Mouse (Mus musculus) MEL (cell line): ENCODE data around the gene Marc2. TPM values are rescaled to one million over a fixed set of nuclear protein-coding genes. Genes with fewer than 3 reads are reported as not detected.

Source experiments
- DNase-seq: peaks from one replicate; pipeline ENCODE4 v3.0.0; 2011; ENCODE audit warnings: low read depth, low spot score
- H3K27ac ChIP-seq: 2 replicates; pipeline ENCODE4 v1.5.1; 2012; ENCODE audit warnings: low read depth, mild to moderate bottlenecking, control low read depth, low read length, moderate library complexity; ENCODE audit not compliant: control insufficient read depth
- H3K27me3 ChIP-seq, 2 experiments: fragments of 150-350 bp in 1 of 2; sonication (generic) in 1 of 2; 2 replicates each; pipeline ENCODE4 v1.6.1; 2012; ENCODE audit warnings: low read length in 2 of 2, mild to moderate bottlenecking in 2 of 2, improper control_type of control experiment in 1 of 2, moderate library complexity in 1 of 2; ENCODE audit not compliant: insufficient read depth in 2 of 2, control insufficient read depth in 1 of 2
- H3K36me3 ChIP-seq, 2 experiments: 2 replicates each; pipeline ENCODE4 v1.6.1; 2012 to 2014; ENCODE audit warnings: low read length in 2 of 2, improper control_type of control experiment in 1 of 2, inconsistent platforms in 1 of 2, mild to moderate bottlenecking in 1 of 2; ENCODE audit not compliant: insufficient read depth in 2 of 2, control insufficient read depth in 1 of 2
- H3K4me1 ChIP-seq, 2 experiments: fragments of 150-350 bp in 1 of 2; sonication (generic) in 1 of 2; 2 replicates each; pipeline ENCODE4 v1.6.1; 2012; ENCODE audit warnings: low read length in 2 of 2, improper control_type of control experiment in 1 of 2, mild to moderate bottlenecking in 1 of 2; ENCODE audit not compliant: insufficient read depth in 2 of 2, control insufficient read depth in 1 of 2
- H3K4me3 ChIP-seq, 2 experiments: fragments of 150-350 bp in 1 of 2; sonication (generic) in 1 of 2; 2 replicates each; pipeline ENCODE4 v1.5.1; 2012; ENCODE audit warnings: low read depth in 2 of 2, low read length in 2 of 2, mild to moderate bottlenecking in 2 of 2, moderate library complexity in 2 of 2, control low read depth in 1 of 2, improper control_type of control experiment in 1 of 2; ENCODE audit not compliant: control insufficient read depth in 1 of 2, insufficient read depth in 1 of 2
- H3K79me2 ChIP-seq: 2 replicates; pipeline ENCODE4 v1.6.1; 2012; ENCODE audit warnings: mild to moderate bottlenecking, low read length, moderate library complexity; ENCODE audit not compliant: control insufficient read depth, poor library complexity, insufficient read depth
- H3K9ac ChIP-seq: 2 replicates; pipeline ENCODE4 v1.6.1; 2012; ENCODE audit warnings: low read depth, mild to moderate bottlenecking, control low read depth, low read length, moderate library complexity; ENCODE audit not compliant: control insufficient read depth, poor library complexity, severe bottlenecking
- H3K9me3 ChIP-seq: fragments of 150-350 bp; sonication (generic); replicated peaks from 2 replicates; pipeline ENCODE4 v1.6.1; 2012; ENCODE audit warnings: mild to moderate bottlenecking, low read length, improper control_type of control experiment, moderate library complexity; ENCODE audit not compliant: insufficient read depth
- BHLHE40 ChIP-seq: IDR thresholded peaks from 2 replicates; pipeline ENCODE4 v1.6.1; 2012; ENCODE audit warnings: low read depth, mild to moderate bottlenecking, inconsistent platforms, low read length, improper control_type of control experiment, borderline replicate concordance
- CHD2 ChIP-seq: IDR thresholded peaks from 2 replicates; pipeline ENCODE4 v1.6.1; 2011; ENCODE audit warnings: low read length, improper control_type of control experiment
- E2F4 ChIP-seq: IDR thresholded peaks from 2 replicates; pipeline ENCODE4 v1.6.1; 2011; ENCODE audit warnings: low read depth, low read length, improper control_type of control experiment, borderline replicate concordance
- ELF1 ChIP-seq: IDR thresholded peaks from 2 replicates; pipeline ENCODE4 v1.6.1; 2014; ENCODE audit warnings: low read depth, mild to moderate bottlenecking, inconsistent platforms, low read length, improper control_type of control experiment, moderate library complexity
- ETS1 ChIP-seq: IDR thresholded peaks from 2 replicates; pipeline ENCODE4 v1.6.1; 2012; ENCODE audit warnings: low read depth, mild to moderate bottlenecking, inconsistent platforms, low read length, improper control_type of control experiment, moderate library complexity
- GABPA ChIP-seq: IDR thresholded peaks from 2 replicates; pipeline ENCODE4 v1.6.1; 2012; ENCODE audit warnings: low read depth, mild to moderate bottlenecking, inconsistent platforms, low read length, improper control_type of control experiment, moderate library complexity
- GATA1 ChIP-seq: IDR thresholded peaks from 2 replicates; pipeline ENCODE4 v1.6.1; 2011; ENCODE audit warnings: low read depth, low read length, improper control_type of control experiment
- MAZ ChIP-seq: IDR thresholded peaks from 2 replicates; pipeline ENCODE4 v1.6.1; 2012; ENCODE audit warnings: low read depth, mild to moderate bottlenecking, inconsistent platforms, low read length, improper control_type of control experiment
- MYC ChIP-seq: IDR thresholded peaks from 2 replicates; pipeline ENCODE4 v1.6.1; 2011; ENCODE audit warnings: low read depth, mild to moderate bottlenecking, low read length, improper control_type of control experiment, moderate library complexity
- POLR2A ChIP-seq, 2 experiments: IDR thresholded peaks; 2 replicates each; pipeline ENCODE4 v1.6.1; 2011 to 2012; ENCODE audit warnings: low read length in 2 of 2, mild to moderate bottlenecking in 2 of 2, control low read depth in 1 of 2, improper control_type of control experiment in 1 of 2, low read depth in 1 of 2, moderate library complexity in 1 of 2; ENCODE audit not compliant: control insufficient read depth in 1 of 2, insufficient read depth in 1 of 2, poor library complexity in 1 of 2
- RCOR1 ChIP-seq: IDR thresholded peaks from 2 replicates; pipeline ENCODE4 v1.6.1; 2012; ENCODE audit warnings: low read depth, mild to moderate bottlenecking, inconsistent platforms, low read length, improper control_type of control experiment
- SIN3A ChIP-seq: IDR thresholded peaks from 2 replicates; pipeline ENCODE4 v1.6.1; 2012; ENCODE audit warnings: low read length, improper control_type of control experiment, inconsistent platforms
- SMC3 ChIP-seq: IDR thresholded peaks from 2 replicates; pipeline ENCODE4 v1.6.1; 2011; ENCODE audit warnings: low read depth, low read length, improper control_type of control experiment
- TBP ChIP-seq: IDR thresholded peaks from 2 replicates; pipeline ENCODE4 v1.8.0; 2011; ENCODE audit warnings: low read depth, low read length, improper control_type of control experiment
- TCF12 ChIP-seq: IDR thresholded peaks from 2 replicates; pipeline ENCODE4 v1.6.1; 2014; ENCODE audit warnings: low read depth, mild to moderate bottlenecking, inconsistent platforms, low read length, improper control_type of control experiment, moderate library complexity
- UBTF ChIP-seq: IDR thresholded peaks from 2 replicates; pipeline ENCODE4 v1.6.1; 2012; ENCODE audit warnings: low read depth, mild to moderate bottlenecking, inconsistent platforms, low read length, improper control_type of control experiment, moderate library complexity, borderline replicate concordance; ENCODE audit not compliant: insufficient read depth
- USF2 ChIP-seq, 2 experiments: IDR thresholded peaks; 2 replicates each; pipeline ENCODE4 v1.6.1; 2011 to 2012; ENCODE audit warnings: improper control_type of control experiment in 2 of 2, low read length in 2 of 2, borderline replicate concordance in 1 of 2, inconsistent platforms in 1 of 2, low read depth in 1 of 2, mild to moderate bottlenecking in 1 of 2; ENCODE audit not compliant: insufficient read depth in 1 of 2
- ZKSCAN1 ChIP-seq: IDR thresholded peaks from 2 replicates; pipeline ENCODE4 v1.6.1; 2012; ENCODE audit warnings: low read depth, mild to moderate bottlenecking, inconsistent platforms, low read length, improper control_type of control experiment, moderate library complexity
- polyA plus RNA-seq, 2 experiments: library from polyadenylated mRNA; stranded (reverse) in 1 of 2; unstranded in 1 of 2; fragments of >175 nt in 1 of 2; fragments of >200 nt in 1 of 2; gene quantifications; 2 replicates each; pipeline versions ENCODE4 v1.2.1 to v1.2.4; 2012; ENCODE audit warnings: low replicate concordance in 2 of 2, low read depth in 1 of 2; ENCODE audit not compliant: insufficient read length in 2 of 2, insufficient read depth in 1 of 2, missing spikeins in 1 of 2
- total RNA-seq: library from RNA; depleted of rRNA; stranded (reverse); fragments of 300-350 nt; gene quantifications from 2 replicates; pipeline ENCODE4 v1.2.3, GENCODE M21; 2012

Gene Marc2
- total and polyA plus RNA-seq, 3 experiments, result 99.4 to 281 TPM; not detected in 1

DNA sequence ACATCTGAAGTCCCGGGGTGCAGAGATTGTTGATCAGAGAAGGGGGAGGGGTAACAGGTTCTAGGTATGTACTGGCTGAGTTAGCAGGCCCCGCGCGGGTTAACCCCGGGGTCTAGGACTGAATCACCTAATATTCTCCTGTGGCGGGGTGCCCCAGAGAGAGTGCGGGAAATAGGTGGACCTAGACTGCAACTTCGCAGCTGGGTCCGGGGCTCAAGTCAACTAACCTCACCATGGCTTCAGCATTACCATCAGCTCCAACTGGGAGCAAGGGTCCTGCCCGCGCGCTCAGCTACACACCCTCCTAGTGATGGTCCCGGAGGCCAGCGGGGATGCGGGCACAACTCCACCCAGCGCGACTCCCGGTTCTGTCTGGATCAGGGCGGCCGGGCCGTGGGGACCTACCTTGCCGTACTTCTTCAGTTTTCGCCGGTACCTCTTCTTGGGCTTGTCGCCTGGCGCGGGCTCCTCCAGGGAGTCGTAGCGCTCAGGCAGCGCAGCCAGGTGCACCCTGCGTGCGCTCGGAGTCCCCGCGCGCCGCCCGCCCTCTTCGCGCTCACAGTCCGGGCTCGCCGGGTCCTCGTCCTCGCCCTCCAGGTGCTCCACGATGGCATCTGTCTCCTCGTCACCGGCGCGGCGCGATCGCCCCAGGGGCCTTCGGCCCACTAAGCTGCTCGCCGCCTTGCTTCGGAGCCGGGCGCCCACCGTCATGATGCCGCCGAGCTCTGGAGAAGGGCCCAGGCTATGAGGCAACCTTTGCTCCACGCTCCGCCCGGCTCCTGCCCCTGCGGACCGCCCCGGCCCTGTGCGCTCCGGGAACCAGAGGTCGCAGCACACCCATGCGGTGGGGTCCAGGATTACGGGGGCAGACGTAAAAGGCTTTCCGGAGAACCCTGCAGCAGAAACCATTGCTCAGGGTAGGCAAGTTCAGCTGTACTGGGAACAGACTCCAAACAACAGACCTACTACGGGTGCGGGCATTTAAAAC is 36.3 kb upstream of the Marc2 start, which contains the start of gene C130074G19Rik:
Gene C130074G19Rik (minus strand): TSS at position 938 of the 988 bp plus-strand sequence.
- no peak for DNase-seq
- Histone ChIP-seq H3K9me3 (no peaks in the 10 kb centered on the region), H3K27ac (no peak within 1 kb of the TSS)

DNA sequence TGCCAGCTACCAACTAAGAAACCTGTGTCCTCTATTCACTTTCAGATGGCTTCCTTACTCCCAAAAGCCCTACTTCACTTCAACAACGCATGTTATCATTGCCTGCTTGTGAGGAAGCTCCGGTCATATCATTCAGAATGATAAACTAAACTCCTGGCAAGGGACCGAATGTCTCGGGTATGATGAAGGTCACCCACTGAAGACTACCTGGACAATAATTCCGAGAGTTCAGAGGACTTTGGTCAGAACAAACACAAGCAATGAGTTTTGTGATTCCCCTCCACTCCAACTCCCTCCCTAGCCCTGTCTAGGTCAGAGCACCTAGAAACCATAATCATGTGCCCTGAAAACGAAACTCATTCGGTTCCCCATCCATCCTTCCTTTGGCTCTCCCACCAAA is 35.6 kb upstream of the Marc2 start:
- Histone ChIP-seq H3K9ac (no peak overlapping the region), H3K27ac (no peak overlapping the region)
- TF ChIP-seq MYC (no peak), RCOR1 (no peak)
- TF ChIP-seq, all 39 proteins: peak for 0
- Histone ChIP-seq H3K4me3 (no peak overlapping the region), H3K36me3 (no peaks in the 10 kb centered on the region), H3K4me1 (no peaks in the 10 kb centered on the region), H3K27me3 (no peaks in the 10 kb centered on the region; a peak in 1 of 4 replicates), H3K9me3 (no peaks in the 10 kb centered on the region), H3K79me2 (no peaks in the 10 kb centered on the region)
- no peak for DNase-seq

More for the DNA sequence above, 36.3 kb upstream of the Marc2 start, which contains the start of gene C130074G19Rik:
- Histone ChIP-seq H3K36me3 (no peaks in the 10 kb centered on the region), H3K4me3 (no peak within 1 kb of the TSS), H3K27me3 (no peaks in the 10 kb centered on the region; a peak in 1 of 4 replicates), H3K79me2 (no peaks in the 10 kb centered on the region), H3K4me1 (no peaks in the 10 kb centered on the region), H3K9ac (no peak within 1 kb of the TSS)
- TF ChIP-seq BHLHE40 (no peak), USF2 (IDR thresholded peaks at IDR 0.05; ENCODE audit: borderline replicate concordance in 1 of 2, insufficient read depth in 1 of 2, low read depth in 1 of 2, low read length in 2 of 2) (no peak), E2F4 (no peak), RCOR1 (no peak), ZKSCAN1 (no peak), SIN3A (no peak), GATA1 (no peak), CHD2 (no peak), UBTF (no peak), TBP (no peak), MAZ (no peak), ELF1 (no peak), MYC (no peak), ETS1 (no peak), SMC3 (no peak), POLR2A (IDR thresholded peaks at IDR 0.05; ENCODE audit: control insufficient read depth in 1 of 2, insufficient read depth in 1 of 2, low read depth in 1 of 2, low read length in 2 of 2, poor library complexity in 1 of 2) (no peak), GABPA (no peak), TCF12 (no peak)
